Mouse (Mus musculus) fat pad, adult 2 months (tissue): Measurements from ENCODE around the gene Hdac4.

Source experiments
- DNase-seq: peaks from one replicate; pipeline ENCODE4 v3.0.0-alpha.2; 2011; ENCODE audit warnings: low read depth, low spot score; ENCODE audit errors: extremely low read depth

Hdac4 gene

DNA sequence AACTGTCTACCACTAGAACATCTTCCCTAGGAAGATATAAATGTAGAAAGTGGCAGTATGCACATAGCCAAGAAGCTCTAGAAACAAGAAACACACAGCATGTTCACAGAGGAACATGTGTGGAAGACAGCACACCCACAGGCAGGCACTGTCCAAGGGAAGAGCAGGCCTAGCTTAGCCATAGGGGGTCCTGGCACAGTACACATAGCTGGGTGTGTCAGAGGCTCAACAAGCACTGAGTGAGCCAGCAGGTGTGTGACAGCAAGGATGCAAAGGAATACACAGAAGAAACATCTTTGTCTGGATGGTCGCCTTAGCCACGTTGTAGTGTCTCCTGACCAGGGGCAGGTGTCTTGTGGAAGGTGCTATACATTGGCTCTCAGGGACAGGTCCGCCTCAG lies 132.2 kb downstream of the Hdac4 start:
- no peak for DNase-seq

GRCm38 (mm10) chr1:92061198-92062073 lies 134.1 kb downstream of the Hdac4 start:
- DNase-seq = peak; percentile 70

- no peak for DNase-seq
Measured at GRCm38 (mm10) chr1:92060532-92061064, 134.9 kb downstream of the Hdac4 start.

GRCm38 (mm10) chr1:92059571-92059970 lies 135.9 kb downstream of the Hdac4 start:
- DNase-seq = peak; percentile 94

- DNase-seq = peak; percentile 74
Measured at GRCm38 (mm10) chr1:92058731-92059425, 136.6 kb downstream of the Hdac4 start.

GRCm38 (mm10) chr1:92057068-92057467 lies 138.4 kb downstream of the Hdac4 start:
- DNase-seq = peak; percentile 64

GRCm38 (mm10) chr1:92055149-92055548 lies 140.3 kb downstream of the Hdac4 start:
- no peak for DNase-seq

DNA sequence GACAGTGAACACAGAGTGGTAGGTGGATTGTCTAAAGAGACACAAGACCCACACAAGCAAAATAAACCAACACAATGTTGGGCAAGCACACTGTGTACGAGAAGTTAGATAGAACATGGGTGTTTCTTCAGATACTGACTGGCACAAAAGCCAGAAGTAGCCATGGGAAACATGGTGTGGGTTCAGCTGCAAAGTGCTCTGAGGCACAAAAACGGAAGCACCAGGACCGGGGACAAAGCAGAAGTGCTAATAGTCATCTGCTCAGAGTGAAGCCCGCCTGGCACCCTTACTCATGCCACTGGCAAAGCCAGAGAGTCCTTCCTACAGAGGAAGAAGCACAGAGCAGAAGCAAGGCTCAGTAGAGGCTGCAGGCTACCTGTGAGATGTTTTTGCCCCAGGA lies 143.3 kb downstream of the Hdac4 start:
- no peak for DNase-seq

DNA sequence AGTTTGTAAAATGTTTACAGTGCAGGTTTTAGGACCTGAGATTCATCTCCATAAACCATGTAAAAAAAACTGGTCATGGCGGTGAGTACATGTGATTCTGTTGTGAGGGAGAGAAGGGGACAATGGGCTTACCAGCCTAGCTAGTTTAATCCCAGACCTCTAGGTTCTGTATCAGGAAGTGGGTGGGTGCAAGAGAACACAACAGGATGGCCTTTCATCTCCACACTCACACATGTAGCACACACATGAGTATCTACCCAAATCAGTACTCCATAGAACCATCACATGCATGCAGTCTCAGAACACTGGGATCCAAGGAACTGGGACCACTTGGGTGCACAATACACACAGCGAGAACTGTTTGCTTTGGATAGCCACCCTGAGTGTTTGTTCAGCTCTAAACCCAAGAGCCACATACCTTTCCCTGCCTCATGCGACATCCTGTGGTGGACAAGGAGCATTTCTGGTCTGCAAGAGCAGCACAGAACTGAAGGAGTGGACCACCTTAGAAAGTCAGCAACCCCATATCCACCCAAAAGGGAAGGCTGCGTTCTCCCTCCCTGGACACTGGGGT lies 143.9 kb downstream of the Hdac4 start:
- no peak for DNase-seq

DNA sequence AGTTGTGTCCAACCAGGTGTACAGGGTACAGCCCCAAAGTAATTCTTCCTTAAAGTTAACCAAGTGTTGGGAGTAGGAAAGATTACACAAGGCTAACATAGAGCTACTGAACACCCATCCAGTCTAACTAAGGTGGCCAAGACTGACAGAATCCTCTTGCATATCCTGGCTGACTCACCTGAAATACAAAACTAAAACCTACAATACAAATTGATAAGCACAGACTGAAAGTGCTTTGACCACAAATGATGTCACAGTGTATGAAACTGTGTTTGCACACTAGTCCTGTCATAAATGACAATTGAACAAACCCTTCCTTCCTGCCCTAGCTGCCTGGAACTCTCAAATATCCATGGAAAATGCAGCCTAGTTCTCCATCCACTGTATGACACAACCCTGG lies 144.5 kb downstream of the Hdac4 start:
- no peak for DNase-seq

DNA sequence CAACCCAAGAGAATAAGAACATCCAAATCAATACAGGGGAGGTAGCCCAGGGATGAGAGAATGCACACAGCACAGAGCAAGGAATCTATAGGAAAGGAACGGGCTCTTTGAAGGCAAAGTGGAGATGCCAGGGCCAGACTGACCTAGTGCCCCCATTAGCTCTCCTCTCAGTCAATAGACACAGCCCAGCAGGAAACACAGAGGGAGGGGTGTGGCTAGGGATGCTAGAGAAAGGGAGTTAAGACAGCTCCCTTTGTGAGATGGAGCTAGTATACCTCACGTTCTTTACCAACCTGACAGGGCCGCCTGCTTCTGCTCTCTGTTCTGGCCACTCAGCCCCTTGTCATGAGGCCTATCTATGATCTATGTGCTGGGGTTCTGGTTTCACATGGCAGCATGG lies 144.9 kb downstream of the Hdac4 start:
- no peak for DNase-seq

GRCm38 (mm10) chr1:92048415-92049354 lies 146.8 kb downstream of the Hdac4 start:
- DNase-seq = no peak

DNA sequence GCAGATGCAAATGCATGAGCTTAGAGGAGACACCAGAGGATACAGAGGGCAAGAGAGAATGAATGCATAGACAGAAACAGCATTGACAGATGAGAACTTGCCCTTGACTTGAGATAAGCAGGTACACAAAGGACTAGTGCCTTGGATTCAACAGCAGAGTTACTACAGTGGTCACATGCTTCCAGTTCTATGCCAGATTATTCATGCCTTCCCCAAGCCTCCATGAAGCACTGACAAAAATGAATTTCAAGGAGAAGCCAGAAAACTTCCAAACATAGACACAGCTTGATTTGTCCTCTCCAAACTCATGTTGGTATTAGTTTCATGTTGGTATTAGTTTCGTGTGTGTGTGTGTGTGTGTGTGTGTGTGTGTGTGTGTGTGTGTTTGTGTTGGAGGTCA lies 149.8 kb downstream of the Hdac4 start:
- no peak for DNase-seq

DNA sequence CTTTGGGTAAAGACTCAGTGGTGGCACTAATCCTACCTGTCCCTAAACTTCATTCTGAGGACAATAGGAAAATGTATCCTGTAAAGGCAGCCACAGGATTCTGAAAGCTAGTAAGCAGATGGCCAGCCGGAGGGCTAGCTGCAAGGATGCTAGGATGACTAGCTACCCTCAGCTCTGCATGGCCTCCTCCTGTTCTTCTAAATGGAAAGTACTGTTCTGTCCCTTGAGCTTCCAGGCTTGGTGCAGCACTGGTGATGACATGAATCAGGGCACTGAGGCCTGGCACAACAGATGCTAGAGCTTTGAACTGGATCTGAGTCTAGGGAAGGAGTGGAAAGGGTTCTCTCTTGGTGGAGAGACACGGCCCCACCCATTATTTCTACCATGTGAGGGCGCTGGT lies 150.6 kb downstream of the Hdac4 start:
- DNase-seq = no peak

DNA sequence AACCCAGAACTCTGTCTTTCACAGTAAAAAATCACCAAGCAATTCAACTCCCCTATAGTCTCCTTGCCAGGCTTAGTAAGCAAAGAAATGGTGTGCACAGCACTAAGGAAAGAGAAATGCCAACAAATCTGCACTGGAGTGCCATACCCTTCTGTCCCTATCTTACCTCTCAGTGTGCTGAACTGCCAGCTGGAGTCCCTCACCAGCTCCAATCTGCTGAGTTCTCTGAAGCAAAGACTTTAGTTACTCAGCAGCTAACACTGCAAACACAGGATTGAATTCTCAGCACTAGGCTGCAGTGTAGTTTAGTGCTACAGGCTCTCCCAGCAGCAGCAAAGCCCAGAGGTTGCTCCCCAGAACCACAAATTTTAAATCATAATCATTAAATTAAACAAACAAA lies 151.5 kb downstream of the Hdac4 start:
- DNase-seq = no peak

DNA sequence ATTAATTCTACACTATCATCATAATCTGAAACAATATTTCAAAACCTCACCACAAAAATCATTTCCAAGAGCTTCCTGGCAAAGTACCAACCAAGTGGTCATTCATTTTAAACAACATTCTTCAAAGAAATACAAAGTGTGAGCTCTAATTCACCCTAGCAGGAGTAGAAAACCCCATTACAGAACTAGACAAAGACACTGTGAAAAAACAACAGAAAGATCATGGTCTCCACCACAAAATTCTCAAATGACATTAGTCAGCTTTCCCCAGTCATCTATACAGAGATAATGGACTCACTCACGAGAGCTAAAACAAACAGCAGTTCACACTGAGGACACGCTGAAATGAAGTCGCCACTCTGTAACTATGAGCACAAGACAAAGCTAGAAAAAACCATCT lies 153.4 kb downstream of the Hdac4 start:
- no peak for DNase-seq

DNA sequence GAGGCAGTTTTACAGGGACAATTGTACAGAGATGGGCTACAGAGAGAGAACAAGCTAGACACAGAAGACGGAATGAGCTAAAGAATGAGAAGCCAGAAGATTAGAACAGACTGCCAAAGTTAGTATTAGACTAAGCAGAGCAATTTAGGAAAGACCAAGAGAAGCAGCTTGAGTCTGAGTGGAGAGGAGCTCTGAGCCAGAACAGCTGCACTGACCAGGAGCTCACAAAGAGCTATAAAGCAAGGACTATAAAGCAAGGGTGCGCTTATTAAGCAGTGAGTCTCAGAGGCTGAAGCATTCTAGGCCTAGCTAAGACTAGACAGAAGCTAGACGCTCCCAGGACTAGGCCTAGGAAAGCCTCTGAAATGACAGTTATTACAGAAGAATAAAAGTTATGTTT lies 154.2 kb downstream of the Hdac4 start:
- no peak for DNase-seq

DNA sequence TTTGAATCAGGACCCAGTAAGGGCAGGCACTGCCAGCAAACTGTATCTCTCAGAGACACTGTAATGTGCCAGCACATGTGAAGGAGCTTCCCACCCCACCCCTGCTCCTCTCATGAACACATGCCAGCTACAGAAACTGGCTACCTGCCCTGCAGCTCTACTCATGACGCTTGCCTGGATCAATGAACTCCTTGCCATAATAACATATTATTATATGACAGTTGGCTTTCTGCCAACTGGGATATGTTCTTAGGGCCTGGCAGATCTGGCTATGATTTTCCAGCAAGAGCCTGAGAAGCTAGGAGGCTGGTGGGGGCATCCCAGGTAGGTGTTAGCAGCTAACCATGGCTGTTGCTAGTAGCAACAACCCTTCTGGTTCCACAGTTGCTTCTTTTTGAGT lies 156.8 kb downstream of the Hdac4 start:
- no peak for DNase-seq

- DNase-seq = no peak
Measured at GRCm38 (mm10) chr1:92037039-92037438, 158.5 kb downstream of the Hdac4 start.

GRCm38 (mm10) chr1:92035770-92036169 lies 159.7 kb downstream of the Hdac4 start:
- DNase-seq = no peak

- no peak for DNase-seq
Measured at GRCm38 (mm10) chr1:92034247-92034646, 161.3 kb downstream of the Hdac4 start.
